Mouse (Mus musculus) C2C12 (cell line): Measurements from ENCODE around the gene Tspan2. TPM values are rescaled to one million over a fixed set of nuclear protein-coding genes. Genes with fewer than 3 reads are reported as not detected.
A peak's percentile ranks its signal among the peaks of the same experiment; 100 is the strongest.

ENCODE experiments used
- H3K27me3 ChIP-seq: one replicate; pipeline ENCODE4 v1.6.1; 2011; ENCODE audit not compliant: control insufficient read depth, insufficient read depth, insufficient read length
- H3K36me3 ChIP-seq: one replicate; pipeline ENCODE4 v1.6.1; 2011; ENCODE audit not compliant: control insufficient read depth, insufficient read depth
- H3K4me3 ChIP-seq: one replicate; pipeline ENCODE4 v1.5.1; 2011; ENCODE audit warnings: mild to moderate bottlenecking, control low read depth; ENCODE audit not compliant: poor library complexity, insufficient read depth, severe bottlenecking
- H3K79me2 ChIP-seq: one replicate; pipeline ENCODE4 v1.6.1; 2011; ENCODE audit not compliant: control insufficient read depth, insufficient read depth
- H3K79me3 ChIP-seq: one replicate; pipeline ENCODE4 v1.6.1; 2011; ENCODE audit warnings: low read depth, control low read depth
- H3ac ChIP-seq: one replicate; pipeline ENCODE3; 2011; ENCODE audit warnings: low read depth; ENCODE audit not compliant: control insufficient read depth, insufficient read length
- CEBPB ChIP-seq: IDR thresholded peaks from one replicate; pipeline ENCODE4 v1.6.1; 2011; ENCODE audit warnings: low read depth, mild to moderate bottlenecking, control low read depth, moderate library complexity
- CTCF ChIP-seq: IDR thresholded peaks from one replicate; pipeline ENCODE4 v1.5.1; 2011; ENCODE audit not compliant: control insufficient read depth, insufficient read depth, insufficient read length
- FOSL1 ChIP-seq: IDR thresholded peaks from one replicate; pipeline ENCODE4 v1.8.0; 2011; ENCODE audit warnings: mild to moderate bottlenecking, low read length; ENCODE audit not compliant: poor library complexity, insufficient read depth, severe bottlenecking
- MAX ChIP-seq: IDR thresholded peaks from one replicate; pipeline ENCODE4 v1.6.1; 2011; ENCODE audit warnings: mild to moderate bottlenecking, control low read depth
- MYOD1 ChIP-seq: IDR thresholded peaks from one replicate; pipeline ENCODE4 v1.6.1; 2011; ENCODE audit warnings: low read depth; ENCODE audit not compliant: control insufficient read depth, insufficient read length
- MYOG ChIP-seq: IDR thresholded peaks from one replicate; pipeline ENCODE4 v1.6.1; 2011; ENCODE audit not compliant: control insufficient read depth, insufficient read length; ENCODE audit errors: extremely low read depth
- USF1 ChIP-seq: IDR thresholded peaks from one replicate; pipeline ENCODE4 v1.6.1; 2011; ENCODE audit warnings: low read depth, mild to moderate bottlenecking, control low read depth, moderate library complexity
- polyA plus RNA-seq: library from polyadenylated mRNA; unstranded; fragments of >200 nt; fragmentation: generic; extraction: Trizol; gene quantifications from one replicate; pipeline ENCODE4 v1.2.1, GENCODE M21; 2012; ENCODE audit warnings: missing spikeins

Tspan2 gene
- polyA plus RNA-seq, 1 experiment: 5.5 TPM

DNA sequence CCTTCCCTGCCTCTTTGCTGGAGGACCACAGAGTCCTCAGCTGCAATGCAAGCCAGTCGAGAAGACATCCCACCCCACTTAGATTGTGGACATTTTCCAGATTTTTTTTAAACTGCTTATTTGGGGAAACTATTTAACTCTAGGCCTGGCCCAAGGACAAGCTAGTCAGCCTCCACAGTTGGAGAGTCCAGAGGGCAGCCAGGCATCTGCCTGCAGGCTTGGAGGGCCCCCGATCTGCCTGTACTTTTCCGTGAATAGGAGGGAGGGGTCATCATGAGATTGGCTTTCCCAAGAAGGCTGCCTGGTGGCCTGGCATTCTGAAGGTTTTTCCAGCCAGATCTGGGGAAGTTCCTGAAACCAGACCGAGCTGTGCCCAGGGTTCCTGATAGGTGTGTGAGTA, 33.0 kb upstream of the Tspan2 start:
- no peaks in the 10 kb centered on the region for H3K27me3 ChIP-seq
- no peaks in the 10 kb centered on the region for H3K79me3 ChIP-seq
- H3K36me3 ChIP-seq: no peaks in the 10 kb centered on the region
- TF ChIP-seq FOSL1: no peak
- TF ChIP-seq MYOG: no peak
- TF ChIP-seq CEBPB: no peak
- TF ChIP-seq MAX: no peak
- no peak for TF ChIP-seq MYOD1
- TF ChIP-seq CTCF: no peak
- TF ChIP-seq USF1: no peak
- no peak overlapping the region for H3ac ChIP-seq
- H3K79me2 ChIP-seq: no peaks in the 10 kb centered on the region
- H3K4me3 ChIP-seq: no peak overlapping the region

DNA sequence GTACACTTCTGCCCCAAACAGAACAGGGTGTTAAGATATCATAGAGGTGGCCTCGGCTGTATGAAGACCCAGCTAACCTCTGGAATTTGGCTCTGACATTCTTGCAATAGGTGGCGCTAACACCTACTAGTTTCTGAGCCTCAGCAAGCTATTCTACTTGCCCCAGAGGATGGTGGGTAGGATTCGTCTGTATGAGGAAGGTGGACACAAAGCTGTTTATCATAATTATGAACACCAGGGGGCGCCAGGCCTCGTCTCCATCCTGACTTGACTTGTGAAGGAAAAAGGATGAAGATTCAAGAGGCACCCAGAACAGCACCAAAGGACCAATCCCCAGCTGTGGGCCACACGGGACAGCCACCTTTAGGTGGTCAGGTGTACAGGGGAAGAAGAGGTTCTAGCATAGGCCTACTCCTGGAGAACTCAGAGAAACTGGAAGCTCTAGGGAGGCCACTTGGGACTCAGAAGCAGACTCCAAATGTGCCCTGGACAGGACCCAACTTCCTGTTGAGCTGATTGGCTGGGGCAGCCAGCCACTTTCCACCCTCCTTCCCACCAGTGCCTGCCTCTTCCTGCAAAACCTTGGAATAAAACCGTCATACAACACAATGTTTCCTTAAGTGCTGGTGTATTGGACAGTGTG, 32.3 kb upstream of the Tspan2 start:
- Histone ChIP-seq H3ac (no peak overlapping the region), H3K79me2 (no peaks in the 10 kb centered on the region), H3K27me3 (no peaks in the 10 kb centered on the region), H3K36me3 (no peaks in the 10 kb centered on the region), H3K79me3 (no peaks in the 10 kb centered on the region), H3K4me3 (no peak overlapping the region)
- TF ChIP-seq MAX (no peak), USF1 (no peak), MYOG (no peak), MYOD1 (no peak), CEBPB (no peak)

DNA sequence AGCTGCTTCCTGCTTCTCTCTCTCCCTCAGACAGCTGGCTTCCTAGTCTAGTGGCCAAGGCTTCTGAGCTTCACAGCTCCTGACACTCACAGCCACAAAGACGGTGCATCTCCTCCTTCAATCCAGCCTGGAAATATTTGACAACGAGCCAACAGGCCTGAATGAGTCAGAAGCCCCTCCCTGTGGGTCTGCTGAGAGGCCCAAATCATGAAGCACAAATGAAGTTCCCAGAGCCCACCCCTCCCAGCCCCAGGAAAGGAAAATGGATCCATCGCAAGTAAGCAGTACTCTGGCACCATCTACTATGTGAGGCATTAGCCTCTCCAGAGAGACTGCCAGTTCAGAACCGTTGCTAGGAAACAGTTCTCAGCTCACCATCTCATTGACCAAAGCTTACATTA, 30.3 kb upstream of the Tspan2 start:
- no peak overlapping the region for H3ac ChIP-seq
- no peaks in the 10 kb centered on the region for H3K36me3 ChIP-seq
- no peaks in the 10 kb centered on the region for H3K27me3 ChIP-seq
- H3K79me2 ChIP-seq: no peaks in the 10 kb centered on the region
- H3K4me3 ChIP-seq: no peak overlapping the region
- TF ChIP-seq MYOG: no peak
- no peak for TF ChIP-seq FOSL1
- TF ChIP-seq MYOD1: no peak
- TF ChIP-seq CEBPB: no peak
- no peak for TF ChIP-seq MAX
- TF ChIP-seq USF1: no peak
- no peak for TF ChIP-seq CTCF
- H3K79me3 ChIP-seq: no peaks in the 10 kb centered on the region

DNA sequence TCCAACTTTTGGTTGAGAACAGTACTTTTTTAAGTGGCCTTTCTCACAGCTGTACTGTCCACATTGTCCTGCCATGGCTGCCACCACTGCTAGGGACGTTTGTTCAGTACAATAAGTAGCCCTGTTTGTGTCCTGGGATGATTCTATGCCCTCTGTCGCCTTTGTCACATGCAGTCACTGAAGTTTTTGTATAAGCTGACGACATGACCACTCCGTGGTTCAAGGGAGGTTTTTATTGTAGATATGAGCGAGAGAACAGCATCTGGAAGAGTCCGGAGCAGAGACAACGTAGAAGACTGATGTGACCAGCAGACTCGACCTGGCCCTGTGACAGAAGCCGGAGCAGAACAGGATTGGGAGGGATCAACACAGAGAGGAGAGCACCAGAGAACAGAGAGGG, 25.7 kb upstream of the Tspan2 start:
- no peaks in the 10 kb centered on the region for H3K36me3 ChIP-seq
- TF ChIP-seq MYOG: no peak
- TF ChIP-seq CEBPB: no peak
- TF ChIP-seq USF1: no peak
- no peak for TF ChIP-seq MAX
- TF ChIP-seq CTCF: no peak
- TF ChIP-seq FOSL1: no peak
- TF ChIP-seq MYOD1: no peak
- H3K4me3 ChIP-seq: no peak overlapping the region
- no peaks in the 10 kb centered on the region for H3K27me3 ChIP-seq
- no peak overlapping the region for H3ac ChIP-seq
- no peaks in the 10 kb centered on the region for H3K79me2 ChIP-seq
- no peaks in the 10 kb centered on the region for H3K79me3 ChIP-seq

DNA sequence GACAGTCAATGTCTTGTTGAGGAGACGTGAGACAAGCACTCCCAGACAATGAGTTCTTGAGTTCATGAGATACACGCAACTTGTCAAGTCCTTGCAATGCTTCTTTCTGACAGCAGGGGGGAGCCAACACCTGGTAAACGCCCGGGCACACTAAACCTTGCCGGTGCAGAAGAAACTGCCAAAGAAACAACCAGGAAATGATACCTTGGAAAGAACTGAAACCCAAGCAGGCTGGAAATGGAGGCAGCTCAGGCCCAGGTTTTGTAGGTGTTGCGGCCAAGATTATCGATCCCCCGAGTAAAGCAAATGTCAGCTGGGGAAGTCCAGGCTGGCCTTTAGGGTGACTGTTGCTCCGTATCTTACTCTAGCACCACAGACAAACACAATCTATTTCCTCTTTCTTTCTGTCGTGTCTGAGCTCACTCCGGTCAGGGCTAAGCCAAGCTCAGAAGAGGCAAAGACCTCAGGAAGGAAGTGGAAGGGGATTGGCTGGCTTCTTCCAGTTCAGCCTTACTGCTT, 19.2 kb upstream of the Tspan2 start:
- no peaks in the 10 kb centered on the region for H3K27me3 ChIP-seq
- H3ac ChIP-seq: no peak overlapping the region
- TF ChIP-seq USF1 (no peak), MYOG (no peak), CTCF (peak; percentile 65)
- H3K79me3 ChIP-seq: no peaks in the 10 kb centered on the region
- H3K79me2 ChIP-seq: no peaks in the 10 kb centered on the region
- H3K4me3 ChIP-seq: no peak overlapping the region
- no peaks in the 10 kb centered on the region for H3K36me3 ChIP-seq

DNA sequence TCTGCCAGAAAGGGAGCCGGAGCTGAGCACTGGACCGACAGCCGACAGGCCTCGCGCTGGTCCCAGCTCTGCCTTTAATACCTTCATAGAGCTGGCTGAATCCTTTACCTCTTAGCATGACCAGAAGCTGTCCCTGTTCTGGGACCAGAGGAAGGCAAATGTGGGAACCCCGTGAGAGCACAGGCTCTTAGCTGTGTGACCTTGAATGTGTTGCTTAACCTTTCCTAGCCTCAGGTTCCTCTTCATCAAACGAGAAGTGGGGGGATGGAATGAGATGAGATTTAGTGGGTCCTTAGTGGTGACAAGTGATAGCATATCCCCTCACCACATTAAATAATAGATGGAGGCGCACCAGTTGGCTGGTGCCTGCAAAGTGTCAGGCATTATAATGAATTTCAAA, 18.5 kb upstream of the Tspan2 start:
- no peaks in the 10 kb centered on the region for H3K27me3 ChIP-seq
- no peaks in the 10 kb centered on the region for H3K36me3 ChIP-seq
- H3K79me2 ChIP-seq: no peaks in the 10 kb centered on the region
- no peak overlapping the region for H3K4me3 ChIP-seq
- no peak for TF ChIP-seq FOSL1
- no peak for TF ChIP-seq MYOD1
- no peak for TF ChIP-seq CTCF
- TF ChIP-seq USF1: no peak
- no peak for TF ChIP-seq MAX
- TF ChIP-seq CEBPB: no peak
- no peak for TF ChIP-seq MYOG
- H3ac ChIP-seq: no peak overlapping the region
- no peaks in the 10 kb centered on the region for H3K79me3 ChIP-seq
